Mouse (Mus musculus) brain, adult 10 weeks (tissue): ENCODE measurements around the gene Prrt2. TPM values are rescaled to one million over a fixed set of nuclear protein-coding genes. Genes with fewer than 3 reads are reported as not detected.

Experiments
- polyA plus RNA-seq: library from polyadenylated mRNA; stranded (reverse); fragments of 350-450 nt; fragmentation: Illumina TruSeq; extraction: RNeasy Lipid Tissue Mini Kit (QIAGEN cat#74804); gene quantifications from one replicate; pipeline ENCODE4 v1.2.3, GENCODE M21; 2015; ENCODE audit warnings: low read depth, low replicate concordance

The Prrt2 gene
- polyA plus RNA-seq = 205 TPM

DNA sequence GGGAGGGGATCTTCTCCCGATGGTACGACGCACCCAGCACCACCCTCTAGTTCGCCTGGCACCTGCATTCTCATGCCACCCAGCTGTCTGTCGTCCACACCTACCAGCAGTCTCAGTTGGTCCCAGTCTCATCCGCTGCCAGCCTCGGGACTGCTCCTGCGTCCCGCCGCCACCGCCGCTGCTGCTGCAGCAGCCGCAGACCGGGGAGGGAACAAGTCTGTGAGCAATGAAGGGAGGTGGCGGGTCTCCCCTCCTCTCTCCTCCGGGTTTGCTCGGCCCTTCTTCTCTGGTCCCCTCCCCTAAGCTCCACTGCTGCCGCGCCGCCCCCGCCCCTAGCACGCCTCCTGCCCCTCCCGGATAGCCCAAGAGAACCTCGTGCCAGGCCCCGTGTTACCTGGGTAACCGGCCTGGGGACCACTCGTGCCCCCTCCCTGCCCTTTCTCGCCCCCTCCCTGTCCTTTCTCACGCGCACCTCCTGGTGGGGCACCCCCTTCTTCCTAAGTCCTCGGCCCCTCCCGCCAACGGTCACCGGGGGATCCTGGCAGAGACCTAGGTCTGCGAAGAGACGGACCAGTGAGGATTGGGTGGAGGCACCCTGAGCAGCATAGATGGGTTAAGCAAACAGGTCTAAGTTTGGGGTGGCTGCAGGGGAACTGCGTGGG lies at the start of gene Prrt2, which contains the start of gene Gm42742:
TSS of gene Prrt2 (minus strand) at position 311 of the 662 bp plus-strand sequence.
TSS of gene Gm42742 (minus strand) at position 197 of the 662 bp plus-strand sequence.

DNA sequence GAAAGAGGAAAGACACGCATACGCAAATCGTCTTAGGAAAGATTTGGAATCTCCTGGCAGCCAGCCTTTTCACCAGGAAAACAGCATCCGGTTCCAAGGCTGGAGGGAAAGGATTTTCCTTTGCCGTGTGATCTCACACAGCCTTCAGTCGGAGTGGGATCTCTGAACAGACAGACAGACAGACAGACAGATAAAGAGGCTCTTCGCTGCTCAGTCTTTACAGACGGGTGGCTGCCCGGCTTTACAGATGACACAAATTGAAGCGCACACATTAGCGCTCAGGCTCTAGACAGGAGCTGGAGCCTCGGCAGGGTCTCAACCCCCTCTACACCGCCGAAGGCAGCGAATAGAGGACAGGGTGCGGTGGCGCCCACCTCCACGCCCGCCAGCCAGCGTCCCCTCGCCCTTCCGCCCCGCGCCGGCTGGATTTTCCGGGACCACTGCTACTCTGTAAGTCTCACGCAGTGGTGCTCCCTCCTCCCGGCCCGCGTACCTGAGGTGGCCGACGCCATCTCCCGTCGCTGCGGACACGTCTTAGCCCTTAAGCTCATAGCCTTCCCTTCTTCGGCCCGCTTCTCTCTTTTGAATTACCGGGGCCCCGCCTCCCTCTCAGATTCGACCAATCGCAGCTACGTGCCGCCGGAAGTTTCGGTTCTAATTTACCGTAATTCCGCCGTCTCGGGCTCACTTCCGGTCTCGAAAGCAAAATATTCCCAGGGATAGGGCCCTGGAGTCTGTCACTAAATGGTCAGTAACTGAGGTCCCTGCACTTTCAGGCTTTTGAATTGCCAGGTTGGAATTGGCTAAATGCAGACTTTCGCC lies 21.1 kb upstream of the Prrt2 start, which contains the start of gene Kif22:
TSS of gene Kif22 (minus strand) at position 621 of the 822 bp plus-strand sequence.

DNA sequence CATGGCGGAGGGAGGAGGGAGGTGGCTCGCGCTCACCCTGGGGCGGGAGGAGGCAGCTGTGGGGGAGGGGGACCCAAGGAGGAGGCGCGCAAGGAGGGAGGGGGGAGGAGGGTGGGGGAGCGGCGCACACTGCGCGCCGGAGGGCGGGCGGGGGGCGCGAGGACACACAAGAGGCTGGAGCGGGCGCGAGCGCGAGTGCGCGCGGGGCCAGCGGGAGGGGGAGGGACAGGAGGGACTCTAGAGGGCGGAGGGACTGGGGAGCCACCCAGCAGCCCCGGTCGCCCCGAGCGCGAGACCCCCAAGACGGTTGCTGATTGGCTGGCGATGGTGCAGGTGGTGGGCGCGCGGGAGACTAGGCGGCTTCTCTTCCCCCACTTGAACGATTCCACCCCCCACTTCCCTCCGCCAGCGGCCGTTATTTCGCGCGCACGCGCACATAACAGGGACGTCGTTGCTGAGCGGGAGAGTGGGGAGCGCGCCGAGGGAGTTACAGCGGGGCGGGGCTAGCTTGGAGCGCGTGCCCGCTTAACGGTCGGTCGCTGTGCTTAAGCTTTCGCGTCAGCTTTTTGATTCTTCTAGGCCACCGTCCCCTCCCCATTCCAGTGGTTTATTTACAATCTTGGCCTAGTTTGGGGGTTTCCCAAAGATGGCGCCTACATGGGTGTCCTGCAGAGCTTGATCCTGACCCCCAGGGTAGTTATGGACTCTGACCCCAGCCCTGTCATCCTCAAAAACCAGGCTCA lies 6.1 kb upstream of the Prrt2 start, which contains the start of gene Maz:
TSS of gene Maz (minus strand) at position 54 of the 743 bp plus-strand sequence.

DNA sequence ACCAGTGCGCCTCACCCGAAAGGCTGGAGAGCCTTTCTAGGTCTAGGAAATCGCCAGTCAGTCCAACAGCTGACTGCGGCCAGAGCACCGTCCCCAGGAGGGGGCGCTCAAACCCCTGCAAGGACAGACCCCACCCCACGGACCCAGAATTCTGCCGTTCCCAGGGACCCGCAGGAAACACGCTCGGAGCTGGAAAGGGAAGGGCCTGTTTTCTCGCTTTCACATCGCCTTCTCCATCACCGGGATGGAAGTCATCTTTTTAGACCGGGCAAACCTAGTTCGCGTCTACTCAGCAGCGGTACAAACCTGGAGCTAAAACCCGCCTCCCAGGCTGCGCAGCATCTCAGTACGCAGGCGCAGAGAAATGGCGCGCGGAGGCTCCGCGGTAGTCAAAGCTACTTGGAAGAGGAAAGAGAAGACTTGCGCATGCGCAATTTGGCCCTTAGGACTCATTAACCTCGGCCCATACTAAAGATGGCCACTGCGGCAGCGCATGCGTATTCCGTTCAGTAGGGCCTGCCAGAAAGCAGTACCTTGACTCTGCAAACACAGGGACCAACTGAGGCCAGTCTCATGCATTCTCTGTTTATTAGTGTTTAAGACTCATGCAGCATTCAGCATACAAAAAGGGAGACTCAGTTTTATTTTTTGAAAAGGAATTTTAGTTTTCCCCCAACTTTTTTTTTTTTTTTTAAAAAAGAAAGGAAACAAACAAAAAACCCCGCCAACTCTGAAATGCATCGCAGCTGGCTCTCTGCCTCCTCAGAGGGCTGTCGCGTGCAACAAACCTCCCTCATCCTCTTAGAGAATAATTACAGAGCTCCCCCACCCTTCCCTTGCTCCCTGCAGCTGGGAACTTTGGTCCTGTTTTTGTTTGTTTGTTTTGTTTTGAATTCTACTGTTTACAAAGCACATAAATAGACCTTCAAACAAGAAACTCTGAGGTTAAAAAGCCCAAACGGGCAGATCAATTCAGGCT lies 3.8 kb downstream of the Prrt2 start, which contains the start of gene Pagr1a:
TSS of gene Pagr1a (minus strand) at position 382 of the 979 bp plus-strand sequence.

DNA sequence TGATC lies 4.7 kb downstream of the Prrt2 start, which contains the start of gene Pagr1b:
TSS of gene Pagr1b (minus strand) at position 4 of the 5 bp plus-strand sequence.

DNA sequence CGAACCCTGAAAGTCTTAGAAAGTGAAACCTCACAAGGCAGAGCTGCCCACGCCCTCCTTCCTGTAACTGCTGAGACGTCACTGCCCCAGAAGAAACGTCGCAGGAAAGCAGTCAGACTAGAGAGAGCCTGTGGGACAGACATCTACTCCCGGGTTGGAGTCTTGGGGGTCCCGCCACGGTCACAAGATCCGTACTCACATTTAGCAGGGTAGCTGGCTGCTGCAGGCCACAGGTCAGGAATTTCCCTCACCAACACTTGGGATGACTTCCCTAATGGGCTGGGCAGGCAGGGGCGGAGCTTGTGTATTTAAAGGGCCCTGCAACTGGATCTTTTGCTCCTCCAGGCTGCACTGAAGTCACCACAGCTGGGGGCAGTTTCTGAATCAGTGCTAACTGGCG lies 6.7 kb downstream of the Prrt2 start, which contains the start of gene Mvp:
TSS of gene Mvp (minus strand) at position 302 of the 400 bp plus-strand sequence.

DNA sequence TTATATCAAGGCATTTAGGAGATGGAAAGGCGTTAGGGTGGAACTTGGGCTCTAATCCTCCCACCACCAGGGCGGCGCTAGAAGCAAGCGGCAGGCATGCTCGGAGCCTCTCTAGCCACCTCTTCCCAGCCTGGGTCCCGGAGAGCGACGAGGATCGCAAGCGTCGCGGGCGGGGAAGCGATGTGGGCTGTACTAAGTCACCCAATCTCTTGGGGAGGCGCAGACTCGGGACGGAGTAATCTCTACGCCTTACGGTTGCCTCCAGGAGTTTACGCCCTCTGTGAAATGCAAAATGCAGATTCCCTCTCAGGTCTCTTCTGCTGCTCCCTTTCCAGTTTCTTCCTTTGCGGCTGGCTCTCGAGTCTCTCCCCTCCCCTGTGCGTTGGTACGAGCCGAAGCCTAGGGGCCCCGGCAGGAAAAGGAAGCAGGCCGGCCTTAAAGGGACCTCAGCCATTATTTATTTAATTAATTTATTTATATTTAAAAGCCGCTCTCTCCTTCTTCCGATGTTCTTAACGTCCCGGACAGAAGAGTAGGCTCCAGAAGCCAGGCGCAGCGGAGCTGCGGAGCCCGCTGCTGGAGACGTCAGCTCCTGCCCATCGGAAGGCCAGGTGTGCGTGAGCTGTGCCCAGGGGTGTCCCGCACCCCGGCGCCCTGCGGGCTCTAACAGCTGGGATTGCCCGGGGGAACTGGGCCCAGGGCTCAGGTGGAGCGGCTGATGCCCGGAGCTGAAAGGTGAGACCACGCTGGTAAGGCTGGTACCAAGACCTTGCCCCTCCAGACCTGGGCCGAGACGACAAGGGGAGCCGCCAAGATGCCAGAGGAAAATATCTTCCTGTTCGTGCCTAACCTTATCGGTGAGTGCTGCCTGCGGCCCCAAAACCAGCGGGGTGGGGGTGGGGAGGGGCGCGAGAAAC lies 44.8 kb downstream of the Prrt2 start, which contains the start of gene Cdiptos:
TSS of gene Cdiptos (minus strand) at position 149 of the 917 bp plus-strand sequence.

DNA sequence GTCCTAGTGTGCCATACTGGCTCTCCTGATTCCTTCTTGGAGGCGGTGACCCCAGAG lies 45.3 kb downstream of the Prrt2 start, which contains the start of gene Cdipt:
TSS of gene Cdipt (plus strand) at position 22 of the 57 bp plus-strand sequence.

Other genes with a start within 250 kb of the Prrt2 start
- gene Ypel3, start 244.3 kb downstream of the Prrt2 start, polyA plus RNA-seq = 387 TPM
- 1.5 TPM for gene Tbx6, start 239.7 kb downstream of the Prrt2 start, polyA plus RNA-seq
- gene Ppp4c, start 228.7 kb downstream of the Prrt2 start, polyA plus RNA-seq = 61.6 TPM
- gene Fam57b, start 223.5 kb downstream of the Prrt2 start, polyA plus RNA-seq = 55.7 TPM
- gene 4930451I11Rik, start 189.6 kb downstream of the Prrt2 start, polyA plus RNA-seq = not detected
- gene Doc2a, start 173.8 kb downstream of the Prrt2 start, polyA plus RNA-seq = 32.7 TPM
- gene Hirip3, start 159.2 kb downstream of the Prrt2 start, polyA plus RNA-seq = 46.0 TPM
- gene Ino80e, start 158.8 kb downstream of the Prrt2 start, polyA plus RNA-seq = 57.0 TPM
- gene Taok2, start 136.5 kb downstream of the Prrt2 start, polyA plus RNA-seq = 79.3 TPM
- 29.0 TPM for gene Tmem219, start 98.3 kb downstream of the Prrt2 start, polyA plus RNA-seq
- 159 TPM for gene Kctd13, start 92.3 kb downstream of the Prrt2 start, polyA plus RNA-seq
- 39.0 TPM for gene Asphd1, start 71.6 kb downstream of the Prrt2 start, polyA plus RNA-seq
- gene Sez6l2, start 70.6 kb downstream of the Prrt2 start, polyA plus RNA-seq = 234 TPM
- 168 TPM for gene Cdipt, start 45.3 kb downstream of the Prrt2 start, polyA plus RNA-seq
- gene Cdiptos, start 45.1 kb downstream of the Prrt2 start, polyA plus RNA-seq = 0.82 TPM
- gene Mvp, start 6.6 kb downstream of the Prrt2 start, polyA plus RNA-seq = 4.3 TPM
- gene Pagr1b, start 4.7 kb downstream of the Prrt2 start, polyA plus RNA-seq = not detected
- 21.8 TPM for gene Pagr1a, start 3.9 kb downstream of the Prrt2 start, polyA plus RNA-seq
- gene Gm42742, start 114 bp downstream of the Prrt2 start, polyA plus RNA-seq = 57.4 TPM
- gene Maz, start 5.8 kb upstream of the Prrt2 start, polyA plus RNA-seq = 137 TPM
- 8.7 TPM for gene Kif22, start 21.3 kb upstream of the Prrt2 start, polyA plus RNA-seq
- not detected for gene Zg16, start 66.1 kb upstream of the Prrt2 start, polyA plus RNA-seq
- 2.3 TPM for gene AI467606, start 70.1 kb upstream of the Prrt2 start, polyA plus RNA-seq
- gene Qprt, start 101.0 kb upstream of the Prrt2 start, polyA plus RNA-seq = 0.36 TPM
- 0.21 TPM for gene Spn, start 116.6 kb upstream of the Prrt2 start, polyA plus RNA-seq
- 74.5 TPM for gene Cd2bp2, start 174.8 kb upstream of the Prrt2 start, polyA plus RNA-seq
- gene Tbc1d10b, start 187.3 kb upstream of the Prrt2 start, polyA plus RNA-seq = 53.6 TPM
- 5.3 TPM for gene Mylpf, start 187.7 kb upstream of the Prrt2 start, polyA plus RNA-seq
- gene Zfp553, start 211.8 kb upstream of the Prrt2 start, polyA plus RNA-seq = 14.3 TPM
- 6.4 TPM for gene Sept1, start 211.9 kb upstream of the Prrt2 start, polyA plus RNA-seq
- gene Zfp771, start 223.1 kb upstream of the Prrt2 start, polyA plus RNA-seq = 23.6 TPM
- 44.7 TPM for gene Dctpp1, start 239.5 kb upstream of the Prrt2 start, polyA plus RNA-seq